Mouse (Mus musculus) neural tube, embryonic 11.5 days (tissue): ENCODE results near the gene Fat4. TPM values are rescaled to one million over a fixed set of nuclear protein-coding genes. Genes with fewer than 3 reads are reported as not detected.

Experiments
- ATAC-seq: fragments of 200-750 bp; cut with Nextera tagmentation; 2 replicates; pipeline ENCODE4 v1.8.0; 2017; ENCODE audit warnings: moderate number of reproducible peaks, mild to moderate bottlenecking, moderate TSS enrichment, moderate library complexity; ENCODE audit not compliant: insufficient read depth, low FRiP score, low TSS enrichment
- DNase-seq: peaks from one replicate; pipeline ENCODE4 v3.0.0-alpha.2; 2015; ENCODE audit warnings: low spot score
- H3K27ac ChIP-seq: fragments of 300-500 bp; sonication (generic); 2 replicates; pipeline ENCODE4 v1.5.1; 2014; ENCODE audit warnings: low read depth, mild to moderate bottlenecking, low read length
- H3K27me3 ChIP-seq: fragments of 300-500 bp; sonication (generic); 2 replicates; pipeline ENCODE4 v1.6.1; 2014; ENCODE audit warnings: mild to moderate bottlenecking, low read length, mixed read lengths; ENCODE audit not compliant: control insufficient read depth, insufficient read depth
- H3K36me3 ChIP-seq: fragments of 300-500 bp; sonication (generic); 2 replicates; pipeline ENCODE4 v1.6.1; 2014; ENCODE audit warnings: mild to moderate bottlenecking, low read length, moderate library complexity, mixed read lengths; ENCODE audit not compliant: control insufficient read depth, insufficient read depth
- H3K4me1 ChIP-seq: fragments of 300-500 bp; sonication (generic); 2 replicates; pipeline ENCODE4 v1.6.1; 2014; ENCODE audit warnings: low read length, mixed read lengths; ENCODE audit not compliant: control insufficient read depth, insufficient read depth
- H3K4me2 ChIP-seq: fragments of 300-500 bp; sonication (generic); 2 replicates; pipeline ENCODE4 v1.6.1; 2014; ENCODE audit warnings: low read depth, mild to moderate bottlenecking, moderate library complexity
- H3K4me3 ChIP-seq: fragments of 300-500 bp; sonication (generic); 2 replicates; pipeline ENCODE4 v1.5.1; 2014; ENCODE audit warnings: low read depth, low read length
- H3K9ac ChIP-seq: fragments of 300-500 bp; sonication (generic); 2 replicates; pipeline ENCODE4 v1.6.1; 2014; ENCODE audit warnings: mild to moderate bottlenecking, low read length
- H3K9me3 ChIP-seq: fragments of 300-500 bp; sonication (generic); 2 replicates; pipeline ENCODE4 v1.6.1; 2016; ENCODE audit warnings: low read length; ENCODE audit not compliant: control insufficient read depth
- WGBS: fragments of 180-500 bp; shearing (Covaris S2); extraction: QIAGEN DNeasy Blood & Tissue Kit; methylation state at CpG from one replicate; pipeline ENCODE4 v1.1.7; 2014; 5-methylcytosine and 5-hydroxymethylcytosine counted together
- polyA plus RNA-seq: library from polyadenylated mRNA; unstranded; fragments of >200 nt; fragmentation: Nextera tagmentation; extraction: Ambion mirVana; gene quantifications from 2 replicates; pipeline ENCODE4 v1.2.1, GENCODE M21; 2014

Gene Fat4
- polyA plus RNA-seq, 1 experiment from 2014 or later: 12.4 TPM

- ATAC-seq: no peak
- Histone ChIP-seq H3K9me3 (no peaks in the 10 kb centered on the region), H3K4me2 (no peak overlapping the region), H3K27me3 (no peaks in the 10 kb centered on the region), H3K27ac (no peak overlapping the region), H3K4me3 (no peak overlapping the region), H3K4me1 (0 out of 2 replicates have a peak, but pooled peaks cover 2% of the 10 kb centered on the region), H3K36me3 (no peaks in the 10 kb centered on the region), H3K9ac (no peak overlapping the region)
- WGBS: 91% methylated on average over 5 of the region's 5 CpGs
- no peak for DNase-seq
Measured at GRCm38 (mm10) chr3:38938136-38938535, 51.4 kb downstream of the Fat4 start.

- no peaks in the 10 kb centered on the region for H3K9me3 ChIP-seq
- 25% methylated on average over 3 of the region's 3 CpGs for WGBS
- no peaks in the 10 kb centered on the region for H3K27me3 ChIP-seq
- no peak overlapping the region for H3K9ac ChIP-seq
- ATAC-seq (no peak), DNase-seq (no peak)
- no peak overlapping the region for H3K4me2 ChIP-seq
- H3K27ac ChIP-seq: no peak overlapping the region
- H3K4me1 ChIP-seq: 0 out of 2 replicates have a peak, but pooled peaks cover 2% of the 10 kb centered on the region
- H3K36me3 ChIP-seq: no peaks in the 10 kb centered on the region
- no peak overlapping the region for H3K4me3 ChIP-seq
Measured at GRCm38 (mm10) chr3:38939573-38939972, 52.8 kb downstream of the Fat4 start.

GRCm38 (mm10) chr3:38940327-38940726 lies 53.6 kb downstream of the Fat4 start:
- DNase-seq: no peak
- Histone ChIP-seq H3K27ac (no peak overlapping the region), H3K36me3 (no peaks in the 10 kb centered on the region), H3K4me3 (no peak overlapping the region), H3K27me3 (no peaks in the 10 kb centered on the region), H3K9ac (no peak overlapping the region), H3K4me1 (no peaks in the 10 kb centered on the region), H3K4me2 (no peak overlapping the region), H3K9me3 (no peaks in the 10 kb centered on the region)
- no peak for ATAC-seq
- 75% methylated on average over 1 of the region's 1 CpGs for WGBS

- Histone ChIP-seq H3K36me3 (no peaks in the 10 kb centered on the region), H3K9ac (no peak overlapping the region), H3K27me3 (no peaks in the 10 kb centered on the region), H3K4me2 (no peak overlapping the region), H3K9me3 (no peaks in the 10 kb centered on the region), H3K27ac (no peak overlapping the region), H3K4me3 (no peak overlapping the region), H3K4me1 (no peaks in the 10 kb centered on the region)
- no peak for DNase-seq
- WGBS: 68% methylated on average over 1 of the region's 1 CpGs
- no peak for ATAC-seq
Measured at GRCm38 (mm10) chr3:38945157-38945556, 58.4 kb downstream of the Fat4 start.

GRCm38 (mm10) chr3:38947706-38948105 lies 61.0 kb downstream of the Fat4 start:
- no peaks in the 10 kb centered on the region for H3K9me3 ChIP-seq
- no peaks in the 10 kb centered on the region for H3K4me1 ChIP-seq
- DNase-seq (no peak), ATAC-seq (no peak)
- H3K4me2 ChIP-seq: no peak overlapping the region
- H3K27me3 ChIP-seq: no peaks in the 10 kb centered on the region
- no peak overlapping the region for H3K9ac ChIP-seq
- WGBS: 44% methylated on average over 7 of the region's 7 CpGs
- H3K36me3 ChIP-seq: no peaks in the 10 kb centered on the region
- H3K4me3 ChIP-seq: no peak overlapping the region
- H3K27ac ChIP-seq: no peak overlapping the region

GRCm38 (mm10) chr3:38952602-38953001 lies 65.9 kb downstream of the Fat4 start:
- DNase-seq: no peak
- H3K9ac ChIP-seq: no peak overlapping the region
- H3K4me3 ChIP-seq: no peak overlapping the region
- ATAC-seq: no peak
- 79% methylated on average over 3 of the region's 3 CpGs for WGBS
- H3K4me2 ChIP-seq: no peak overlapping the region
- H3K27ac ChIP-seq: no peak overlapping the region
- H3K4me1 ChIP-seq: no peaks in the 10 kb centered on the region
- no peaks in the 10 kb centered on the region for H3K9me3 ChIP-seq
- peaks cover 8% of the 10 kb centered on the region; the same call in 1 of the 2 replicates for H3K36me3 ChIP-seq
- no peaks in the 10 kb centered on the region for H3K27me3 ChIP-seq

- Histone ChIP-seq H3K4me1 (no peaks in the 10 kb centered on the region), H3K4me3 (no peak overlapping the region), H3K4me2 (no peak overlapping the region), H3K27ac (no peak overlapping the region), H3K9me3 (no peaks in the 10 kb centered on the region), H3K36me3 (peaks cover 8% of the 10 kb centered on the region; the same call in 1 of the 2 replicates), H3K9ac (no peak overlapping the region), H3K27me3 (no peaks in the 10 kb centered on the region)
- ATAC-seq: no peak
- no peak for DNase-seq
- WGBS: 51% methylated on average over 3 of the region's 3 CpGs
Measured at GRCm38 (mm10) chr3:38954196-38954595, 67.5 kb downstream of the Fat4 start.

GRCm38 (mm10) chr3:38956012-38956648 lies 69.4 kb downstream of the Fat4 start:
- no peak for DNase-seq
- 41% methylated on average over 9 of the region's 9 CpGs for WGBS
- no peak overlapping the region for H3K9ac ChIP-seq

GRCm38 (mm10) chr3:38957186-38957585 lies 70.4 kb downstream of the Fat4 start:
- Histone ChIP-seq H3K4me1 (no peaks in the 10 kb centered on the region), H3K4me3 (no peak overlapping the region), H3K27ac (no peak overlapping the region), H3K27me3 (no peaks in the 10 kb centered on the region), H3K4me2 (no peak overlapping the region), H3K9ac (no peak overlapping the region), H3K36me3 (peaks cover 8% of the 10 kb centered on the region; the same call in 1 of the 2 replicates), H3K9me3 (no peaks in the 10 kb centered on the region)
- no peak for ATAC-seq
- 94% methylated on average over 11 of the region's 11 CpGs for WGBS
- no peak for DNase-seq

More at GRCm38 (mm10) chr3:38956012-38956648, 69.4 kb downstream of the Fat4 start:
- Histone ChIP-seq H3K4me1 (no peaks in the 10 kb centered on the region), H3K36me3 (peaks cover 8% of the 10 kb centered on the region; the same call in 1 of the 2 replicates), H3K9me3 (no peaks in the 10 kb centered on the region), H3K4me3 (no peak overlapping the region), H3K27ac (no peak overlapping the region), H3K4me2 (no peak overlapping the region), H3K27me3 (no peaks in the 10 kb centered on the region)
- no peak for ATAC-seq
